Mouse (Mus musculus): ENCODE measurements around the gene Gstm5. TPM values are rescaled to one million over a fixed set of nuclear protein-coding genes. Genes with fewer than 3 reads are reported as not detected.
"Not testable (repeated sequence)": the region's sequence is repeated elsewhere in the genome, so short reads cannot be mapped to it uniquely, and the experiment has no call there.

The Gstm5 gene
- 1 to 10 TPM in 1 of 2 experiments, not detected in 1; 1.4 TPM for polyA plus RNA-seq (2017; shearing (Covaris generic))

- no peak for ATAC-seq
Observed at GRCm38 (mm10) chr3:107895720-107896569, at the start of gene Gstm5. Gstm5 (plus strand) TSS chr3:107895821.

GRCm38 (mm10) chr3:107846175-107846574 lies 49.4 kb upstream of the Gstm5 start:
- ATAC-seq = peak; percentile 89

- no peak for ATAC-seq
Observed at GRCm38 (mm10) chr3:107846835-107847234, 48.8 kb upstream of the Gstm5 start.

GRCm38 (mm10) chr3:107848126-107848525 lies 47.5 kb upstream of the Gstm5 start:
- no peak for ATAC-seq

- no peak for ATAC-seq
Observed at GRCm38 (mm10) chr3:107849000-107849692, 46.5 kb upstream of the Gstm5 start.

- no peak for ATAC-seq
Observed at GRCm38 (mm10) chr3:107849693-107850031, 46.0 kb upstream of the Gstm5 start.

- ATAC-seq = no peak
Observed at GRCm38 (mm10) chr3:107850418-107851031, 45.1 kb upstream of the Gstm5 start.

GRCm38 (mm10) chr3:107852786-107853185 lies 42.8 kb upstream of the Gstm5 start:
- ATAC-seq = peak; percentile 71

- peak; percentile 91 for ATAC-seq
Observed at GRCm38 (mm10) chr3:107853232-107854181, 42.1 kb upstream of the Gstm5 start.

- no peak for ATAC-seq
Observed at GRCm38 (mm10) chr3:107855368-107855767, 40.3 kb upstream of the Gstm5 start.

GRCm38 (mm10) chr3:107857646-107858045 lies 38.0 kb upstream of the Gstm5 start:
- ATAC-seq = no peak

- ATAC-seq = not testable (repeated sequence)
Observed at GRCm38 (mm10) chr3:107861483-107861882, 34.1 kb upstream of the Gstm5 start.

- no peak for ATAC-seq
Observed at GRCm38 (mm10) chr3:107862471-107862870, 33.1 kb upstream of the Gstm5 start.

- ATAC-seq = no peak
Observed at GRCm38 (mm10) chr3:107863471-107863870, 32.1 kb upstream of the Gstm5 start.

GRCm38 (mm10) chr3:107863898-107864603 lies 31.6 kb upstream of the Gstm5 start:
- ATAC-seq = peak; percentile 81

- no peak for ATAC-seq
Observed at GRCm38 (mm10) chr3:107865364-107866091, 30.1 kb upstream of the Gstm5 start.

- ATAC-seq = peak; percentile 84
Observed at GRCm38 (mm10) chr3:107867086-107867485, 28.5 kb upstream of the Gstm5 start.

GRCm38 (mm10) chr3:107868452-107868851 lies 27.2 kb upstream of the Gstm5 start:
- ATAC-seq = no peak

GRCm38 (mm10) chr3:107869097-107869496 lies 26.5 kb upstream of the Gstm5 start:
- no peak for ATAC-seq

- no peak for ATAC-seq
Observed at GRCm38 (mm10) chr3:107869925-107870324, 25.7 kb upstream of the Gstm5 start.
